Mouse (Mus musculus) liver, adult (tissue): ENCODE results near the gene Nexmif.

ENCODE experiments used
- GATA4 ChIP-seq: IDR thresholded peaks from 2 replicates; pipeline ENCODE4 v1.6.1; 2014; ENCODE audit warnings: mild to moderate bottlenecking, low read length; ENCODE audit not compliant: insufficient replicate concordance

Nexmif gene

DNA sequence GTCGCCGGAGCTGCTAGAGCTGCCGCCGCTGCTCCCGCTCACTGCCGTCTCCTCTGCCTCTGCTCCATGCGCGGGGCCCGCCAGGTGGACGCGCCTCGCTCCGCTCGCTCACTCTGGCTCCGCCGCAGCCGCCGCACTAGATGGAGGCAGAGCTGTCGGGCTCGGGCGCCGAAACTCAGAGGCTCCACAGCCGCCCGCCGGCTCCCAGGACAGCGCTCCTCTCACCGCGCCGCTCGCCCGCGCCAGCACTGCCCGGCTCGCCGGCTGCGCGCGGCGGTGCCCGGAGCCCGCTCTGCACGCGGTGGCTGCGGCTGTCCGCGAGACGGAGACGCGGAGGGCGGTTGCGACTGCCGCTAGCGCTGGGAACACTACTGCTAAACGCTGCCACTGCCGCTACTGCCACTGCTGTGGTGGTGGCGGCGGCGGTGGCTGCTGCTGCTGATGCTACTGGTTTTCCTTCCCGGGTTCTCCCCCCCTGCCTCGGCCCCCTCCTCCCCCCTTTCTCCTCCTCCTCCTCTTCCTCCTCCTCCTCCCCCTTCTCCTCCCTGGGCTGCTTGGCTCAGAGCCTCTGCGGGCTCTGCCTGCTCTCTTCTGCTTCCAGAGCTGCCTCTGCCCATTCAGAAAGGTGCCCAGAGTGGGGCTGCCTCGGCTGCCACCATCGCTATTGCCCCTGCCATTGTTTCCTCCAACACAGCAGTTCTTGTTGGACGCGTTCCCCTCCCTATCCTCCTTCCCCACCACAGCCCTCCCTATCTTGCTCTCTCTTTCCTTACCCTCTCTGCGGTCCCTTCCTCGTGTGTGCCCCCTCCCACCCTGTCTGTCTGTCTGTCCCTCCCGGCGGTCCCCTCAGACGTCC lies at the start of gene Nexmif:
Nexmif (minus strand) TSS at position 450 of the 856 bp plus-strand sequence.
- TF ChIP-seq GATA4, result no peak

DNA sequence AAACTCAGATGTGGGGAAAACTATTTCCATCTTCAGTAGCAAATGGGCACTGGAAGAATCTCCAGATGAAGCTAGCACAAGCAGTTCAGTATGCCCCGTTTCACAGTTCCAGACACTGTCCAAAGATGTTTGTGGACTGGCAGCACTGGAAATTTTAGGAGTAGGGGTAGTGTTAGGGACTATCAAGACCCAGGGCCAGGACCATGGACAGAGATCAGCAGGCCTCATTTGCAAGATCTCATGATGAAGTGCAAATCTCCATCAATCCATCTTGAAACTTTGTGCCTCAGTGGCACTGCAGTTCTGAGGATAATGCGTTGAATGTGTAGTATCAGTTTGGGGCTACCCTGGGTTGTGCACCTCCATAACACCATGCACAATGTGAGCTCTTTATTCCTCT lies 7.7 kb upstream of the Nexmif start:
- no peak for TF ChIP-seq GATA4

DNA sequence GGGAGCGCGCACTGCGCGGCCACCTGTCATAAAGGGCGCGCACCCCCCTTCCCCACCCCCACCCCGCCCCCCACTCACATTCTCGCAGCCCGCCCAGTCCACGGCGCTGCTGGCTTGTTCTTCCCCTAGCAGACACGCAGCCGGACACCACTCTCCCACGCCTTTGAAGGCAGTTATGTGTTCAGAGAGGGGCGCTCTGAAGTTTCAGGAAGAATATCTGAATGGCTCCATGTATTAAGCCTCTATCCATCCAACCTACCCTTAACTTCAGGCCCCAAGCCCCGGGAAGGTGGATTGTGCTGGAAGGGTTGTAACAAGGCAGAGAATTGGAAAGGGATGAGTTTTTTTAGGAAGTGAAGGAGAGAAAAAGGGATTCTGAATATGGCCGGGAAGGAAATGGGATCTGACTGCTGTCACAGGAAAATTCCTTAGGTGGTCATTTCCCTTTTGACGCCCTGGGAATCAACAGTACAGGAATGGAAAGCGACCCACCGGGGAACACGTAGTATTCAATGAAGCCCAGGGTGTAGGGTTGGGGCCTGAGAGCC lies 681 bp upstream of the Nexmif start:
- no peak for TF ChIP-seq GATA4

DNA sequence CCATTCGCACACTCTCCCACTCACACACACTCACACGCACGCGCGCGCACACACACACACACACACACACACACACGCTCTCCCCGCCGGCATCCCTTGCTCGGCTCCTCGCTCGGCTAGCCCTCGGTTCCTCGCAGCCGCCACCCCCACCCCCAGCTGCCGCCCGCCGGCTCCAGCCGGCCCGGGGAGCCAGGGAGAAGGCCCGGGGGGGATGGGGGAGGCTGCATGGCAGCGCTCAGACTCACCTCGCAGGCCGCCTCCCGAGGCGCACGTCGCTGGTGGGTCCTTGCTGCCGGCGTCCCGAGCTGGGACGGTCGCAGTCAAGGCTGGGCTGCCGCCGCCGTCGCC lies 623 bp downstream of the Nexmif start:
- no peak for TF ChIP-seq GATA4

DNA sequence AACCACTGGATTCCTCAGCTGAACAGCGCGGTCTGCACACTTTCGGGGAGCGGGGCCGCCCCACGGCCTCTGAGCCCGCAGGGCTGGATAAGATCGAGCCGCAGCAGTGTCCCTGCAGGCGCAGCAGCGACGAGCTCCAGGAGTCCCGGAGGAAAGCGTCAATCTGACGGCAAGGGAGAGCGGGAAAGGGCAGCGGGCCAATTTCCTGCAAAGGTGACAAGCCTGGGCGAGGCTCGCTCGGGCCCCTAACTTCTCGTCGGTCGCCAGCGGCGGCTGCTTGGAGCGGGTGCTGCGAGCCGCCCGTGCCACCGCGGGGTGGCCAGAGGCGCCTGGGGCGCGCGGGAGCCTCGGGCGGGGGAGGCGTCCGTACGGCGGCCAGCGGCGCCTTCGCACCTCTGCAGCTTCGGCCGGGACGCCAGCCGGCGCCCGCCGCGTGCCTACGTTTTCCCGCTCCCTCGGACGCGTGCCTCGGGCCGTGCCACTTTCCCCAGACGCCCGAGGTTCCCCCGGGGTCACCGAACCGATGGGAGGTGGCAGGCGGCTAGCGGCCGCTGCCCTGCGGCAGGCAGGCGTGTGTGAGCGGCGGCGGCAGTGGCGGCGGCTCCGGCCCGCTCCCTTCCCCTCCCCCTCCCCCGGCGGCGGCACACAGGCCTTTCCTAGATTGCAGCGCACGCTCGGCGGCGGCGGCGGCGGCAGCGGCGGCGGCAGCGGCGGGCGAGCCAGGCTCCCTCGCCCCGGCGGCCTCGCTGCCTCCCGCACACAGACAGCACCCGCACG lies 1.2 kb downstream of the Nexmif start:
- no peak for TF ChIP-seq GATA4

DNA sequence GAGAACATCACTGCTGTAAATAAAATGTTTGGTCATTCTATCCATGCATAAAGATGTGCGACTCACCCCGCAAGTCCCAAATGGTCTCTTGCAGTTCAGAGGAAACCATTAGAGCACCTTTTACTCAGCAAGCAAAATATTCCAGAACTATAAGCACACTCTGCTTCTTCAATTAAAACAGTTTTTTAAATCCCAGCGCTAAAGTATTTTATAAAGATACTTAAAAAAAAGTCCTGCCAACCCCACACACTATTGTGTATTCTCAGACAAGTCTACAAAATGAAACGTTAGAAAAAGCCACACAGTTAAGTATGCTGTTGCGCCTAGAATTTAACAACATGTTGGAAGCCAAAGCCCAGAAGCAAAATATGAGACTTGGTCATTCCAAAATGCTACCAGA lies 1.9 kb downstream of the Nexmif start:
- TF ChIP-seq GATA4, result no peak

DNA sequence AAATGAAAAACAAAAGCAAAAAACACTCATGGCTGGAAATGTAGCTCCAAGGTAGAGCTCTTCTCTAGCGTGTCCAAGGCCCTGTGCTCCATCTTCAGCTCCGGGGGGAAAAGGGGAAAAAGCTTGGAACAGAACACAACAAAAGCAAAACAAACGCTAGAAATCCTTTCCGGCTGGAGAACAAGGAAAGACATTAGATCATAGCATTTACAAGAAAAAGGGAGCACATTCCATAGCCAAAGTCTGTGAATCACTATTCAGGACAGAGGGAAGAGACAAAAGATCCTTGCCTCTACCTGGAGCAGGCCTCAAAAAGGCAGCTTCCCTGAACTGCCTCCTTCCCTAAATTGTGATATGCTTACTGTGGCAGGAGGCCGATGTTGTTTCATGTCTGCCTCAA lies 4.4 kb downstream of the Nexmif start:
- TF ChIP-seq GATA4, result no peak

DNA sequence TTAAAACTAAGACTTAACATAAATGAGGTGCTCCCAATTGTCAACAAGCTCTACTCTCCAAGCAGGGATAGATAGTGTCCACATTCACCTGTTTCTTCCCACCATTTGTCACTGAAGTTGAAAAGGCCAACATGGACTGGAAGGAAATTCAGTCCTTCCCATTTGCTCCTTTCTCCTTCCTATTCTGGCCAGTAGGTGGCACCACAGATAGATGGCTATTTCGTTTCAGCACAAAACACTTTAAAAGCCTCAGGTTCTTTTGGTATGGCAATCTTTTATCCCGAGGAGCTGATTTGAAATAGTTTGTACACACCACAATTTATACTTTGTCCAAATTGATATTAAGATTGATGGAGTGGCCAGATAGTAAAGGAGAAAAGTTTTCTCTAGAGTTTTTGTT lies 21.7 kb downstream of the Nexmif start:
- no peak for TF ChIP-seq GATA4

DNA sequence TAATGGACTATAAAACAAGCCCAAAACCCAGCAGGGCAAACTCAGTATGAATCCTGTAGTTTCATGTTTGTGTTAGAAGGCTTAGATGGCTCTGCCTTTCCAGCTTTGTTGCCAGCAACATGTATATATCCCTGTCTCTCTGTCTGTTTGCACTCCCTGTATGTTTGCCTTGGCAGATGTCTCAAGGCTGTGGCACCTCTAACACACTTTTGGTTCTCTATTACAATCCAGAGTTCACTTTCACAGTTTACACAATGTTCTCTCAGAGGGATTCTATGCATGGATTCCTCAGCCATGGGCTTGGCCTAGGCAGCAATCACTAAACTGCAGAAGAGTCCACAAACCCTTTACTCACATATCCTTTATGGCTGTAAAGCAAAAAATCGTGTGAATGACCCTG lies 50.9 kb downstream of the Nexmif start:
- no peak for TF ChIP-seq GATA4

DNA sequence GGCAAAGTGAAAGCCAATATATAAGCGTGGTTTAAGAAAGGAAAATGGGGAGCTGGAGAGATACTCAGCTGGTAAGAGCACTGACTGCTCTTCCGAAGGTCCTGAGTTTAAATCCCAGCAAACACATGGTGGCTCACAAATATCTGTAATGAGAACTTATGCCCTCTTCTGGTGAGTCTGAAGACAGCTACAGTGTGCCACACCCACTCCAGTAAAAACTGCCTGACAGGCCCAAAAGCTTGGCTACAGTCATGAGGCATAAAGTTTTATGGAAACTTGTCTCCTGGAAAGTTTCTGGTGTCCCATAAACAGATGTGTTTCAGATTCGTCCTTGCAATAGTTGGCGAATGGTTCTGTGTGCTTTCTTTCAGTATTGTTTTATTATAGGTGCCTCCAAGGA lies 86.4 kb downstream of the Nexmif start:
- TF ChIP-seq GATA4, result no peak

DNA sequence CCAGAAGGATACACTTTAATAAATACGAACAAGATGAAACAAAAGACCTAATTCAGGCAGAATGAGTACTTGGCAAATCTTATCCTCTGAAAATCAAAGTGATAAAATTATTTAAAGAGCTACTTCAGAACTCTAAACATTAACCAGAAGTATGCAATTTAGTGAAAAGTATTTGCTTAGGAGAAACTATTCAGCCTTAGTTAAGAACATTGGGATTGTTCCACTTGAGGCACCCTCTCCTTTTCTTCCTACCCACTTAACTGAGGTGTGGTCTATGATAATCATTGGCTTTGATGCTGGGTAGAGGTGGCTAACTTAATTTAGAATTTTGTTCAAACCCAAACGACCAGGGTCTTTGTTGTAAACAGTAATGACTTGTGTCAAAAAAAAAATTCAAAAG lies 146.1 kb downstream of the Nexmif start:
- no peak for TF ChIP-seq GATA4

DNA sequence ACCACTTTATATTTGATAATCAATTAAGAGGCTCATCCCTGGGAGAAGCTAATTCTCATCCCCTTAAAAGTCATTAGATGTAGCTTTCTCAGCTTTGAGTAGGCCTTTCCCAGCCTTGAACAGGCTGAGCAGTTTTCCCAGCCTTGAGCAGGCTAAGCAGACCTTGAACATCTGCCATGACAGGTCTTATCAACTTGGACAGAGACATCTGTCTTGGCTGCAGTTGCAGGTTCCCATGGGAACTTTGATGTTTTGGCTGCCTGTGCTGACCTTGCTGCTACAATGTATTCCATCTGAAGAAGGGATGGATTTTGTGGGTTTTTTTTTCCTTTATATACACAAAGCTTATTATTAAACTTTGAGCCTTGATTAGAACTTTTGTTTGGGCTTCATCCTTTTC lies 160.7 kb downstream of the Nexmif start:
- TF ChIP-seq GATA4, result no peak

DNA sequence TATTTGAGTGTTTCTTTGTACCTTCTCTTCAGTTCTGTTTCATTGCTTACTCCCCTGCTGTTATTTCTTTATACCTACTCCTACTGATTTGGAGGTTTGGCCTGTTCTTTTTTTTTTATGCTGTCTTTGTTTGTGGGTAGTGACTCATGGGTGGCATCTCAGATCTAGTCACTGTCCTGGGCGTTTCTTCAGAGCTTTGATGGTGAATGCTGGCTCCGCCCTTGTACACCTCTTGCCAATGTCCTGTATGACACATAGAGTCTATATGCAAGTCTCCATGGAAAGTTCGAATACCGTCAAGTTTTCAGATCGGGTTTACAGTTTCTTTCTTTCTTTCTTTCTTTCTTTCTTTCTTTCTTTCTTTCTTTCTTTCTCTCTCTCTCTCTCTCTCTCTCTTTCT lies 167.1 kb downstream of the Nexmif start:
- no peak for TF ChIP-seq GATA4

DNA sequence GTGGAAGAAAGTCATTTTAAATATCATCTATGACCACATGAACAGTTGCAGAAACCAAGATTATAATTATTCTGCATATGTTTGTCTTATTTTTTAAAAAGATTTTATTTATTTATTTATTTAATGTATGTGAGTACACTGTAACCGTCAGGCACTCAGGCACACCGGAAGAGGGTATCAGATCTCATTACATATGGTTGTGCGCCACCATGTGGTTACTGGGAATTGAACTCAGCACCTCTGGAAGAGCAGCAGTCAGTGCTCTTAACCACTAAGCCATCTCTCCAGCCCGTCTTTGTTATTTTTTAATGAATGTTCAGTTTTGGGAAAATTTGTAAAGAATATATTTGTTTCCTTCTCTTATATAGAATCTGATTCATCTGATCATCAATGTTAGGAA lies 168.2 kb downstream of the Nexmif start:
- TF ChIP-seq GATA4, result no peak
